Mouse (Mus musculus): ENCODE results near the gene Idh3a.

DNA sequence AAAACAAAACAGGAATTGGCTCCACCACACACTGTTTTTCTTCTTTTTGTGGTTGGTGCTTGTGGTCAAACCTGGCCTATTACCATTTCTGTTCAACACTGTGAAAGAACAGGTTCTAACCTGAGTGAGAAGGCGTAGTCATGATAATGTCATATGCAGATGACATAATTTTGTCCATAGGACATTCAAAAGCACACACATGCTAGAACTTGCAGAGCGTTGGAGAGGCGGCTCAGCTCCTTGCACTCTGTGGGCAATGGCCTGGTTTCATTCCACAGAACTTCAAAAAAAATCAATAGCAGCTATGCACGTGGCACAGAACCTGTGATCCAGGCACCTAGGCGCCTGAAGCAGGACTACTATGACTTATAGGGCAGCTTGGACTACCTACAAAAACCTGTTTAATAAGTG, 26.7 kb downstream of the Idh3a start:
- TF ChIP-seq CTCF (IDR thresholded peaks at IDR 0.05; ENCODE audit: low read depth, low read length) (no peak), GATA1 (IDR thresholded peaks at IDR 0.05; ENCODE audit: borderline replicate concordance, low read length) (no peak), GATA2 (IDR thresholded peaks at IDR 0.05; ENCODE audit: borderline replicate concordance, low read depth, low read length) (no peak)
